Mouse (Mus musculus): Measurements from ENCODE around the gene Cirbp. TPM values are rescaled to one million over a fixed set of nuclear protein-coding genes. Genes with fewer than 3 reads are reported as not detected.

Cirbp gene
- polyA plus RNA-seq, 1 experiment from 2014 or later, result 222 TPM

DNA sequence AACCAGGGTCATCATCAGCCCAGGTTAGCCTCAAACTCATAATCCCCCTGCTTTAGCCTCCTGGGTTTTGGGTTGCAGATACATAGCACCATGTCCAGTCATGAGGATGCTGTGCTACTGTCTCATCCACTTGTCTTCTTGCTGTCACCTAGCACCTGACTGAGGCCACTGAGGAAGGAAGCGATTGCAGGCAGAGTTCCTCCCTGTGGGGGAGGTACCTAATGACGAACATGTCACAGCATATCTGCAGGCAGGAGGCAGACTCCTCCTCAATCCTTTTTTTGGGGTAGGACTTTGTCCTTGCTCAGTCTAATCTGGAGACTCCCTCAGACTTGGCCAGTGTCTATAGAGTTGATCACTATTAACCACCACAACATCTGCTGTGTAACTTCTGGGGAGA is 44.1 kb upstream of the Cirbp start:
- Histone ChIP-seq H3K4me1 (replicated peaks; ENCODE audit: control insufficient read depth, insufficient read depth, low read length) (no peaks in the 10 kb centered on the region; the same call in 1 of the 2 replicates), H3K27ac (ENCODE audit: low read depth, low read length) (no peak overlapping the region), H3K4me3 (ENCODE audit: low read depth, low read length) (no peak overlapping the region), H3K36me3 (ENCODE audit: control insufficient read depth, insufficient read depth) (peaks cover 47% of the 10 kb centered on the region), H3K9ac (ENCODE audit: low read depth, low read length) (no peak overlapping the region), H3K4me2 (replicated peaks; ENCODE audit: low read depth) (no peak overlapping the region), H3K9me3 (ENCODE audit: control insufficient read depth) (no peaks in the 10 kb centered on the region), H3K27me3 (replicated peaks; ENCODE audit: control insufficient read depth, insufficient read depth, low read length) (no peaks in the 10 kb centered on the region)
- WGBS, result 78% methylated on average over 2 of the region's 2 CpGs
- no peak for ATAC-seq
- TF ChIP-seq CTCF (IDR thresholded peaks at IDR 0.05; ENCODE audit: low read depth), result no peak

DNA sequence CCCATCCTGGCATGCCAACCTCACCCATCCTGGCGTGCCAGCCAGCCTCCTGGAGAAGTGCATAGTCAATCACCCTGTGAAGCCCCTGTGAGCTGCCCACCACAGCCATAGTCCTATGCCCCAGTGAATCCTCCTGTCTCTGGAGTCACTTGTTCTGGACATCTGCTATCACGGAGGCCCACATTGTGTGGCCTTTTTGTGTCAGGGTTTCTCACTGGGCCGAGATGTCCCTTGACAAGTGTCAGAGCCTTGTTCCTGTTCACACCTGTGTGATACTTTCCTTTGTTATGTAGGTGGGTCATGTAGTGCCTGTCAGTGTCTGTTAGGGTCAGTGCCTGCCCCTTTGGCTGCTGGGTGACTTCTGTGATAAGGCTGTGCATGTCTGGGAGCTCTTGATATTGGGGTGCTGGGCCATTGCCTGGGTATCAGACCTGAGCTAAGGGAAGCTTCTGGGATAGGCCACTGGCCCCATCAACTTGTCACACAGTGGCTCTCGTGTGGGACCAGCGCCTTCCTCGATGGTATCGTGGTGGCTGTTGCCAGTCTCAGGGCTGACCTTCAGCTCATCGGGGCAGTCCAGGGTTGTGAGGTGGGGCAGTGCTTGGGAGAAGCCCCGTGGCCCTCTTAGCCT is 41.7 kb upstream of the Cirbp start:
- no peak for TF ChIP-seq CTCF (IDR thresholded peaks at IDR 0.05; ENCODE audit: low read depth)
- Histone ChIP-seq H3K36me3 (ENCODE audit: control insufficient read depth, insufficient read depth) (peaks cover 68% of the 10 kb centered on the region), H3K4me1 (replicated peaks; ENCODE audit: control insufficient read depth, insufficient read depth, low read length) (no peaks in the 10 kb centered on the region), H3K9ac (ENCODE audit: low read depth, low read length) (no peak overlapping the region), H3K4me2 (replicated peaks; ENCODE audit: low read depth) (no peak overlapping the region), H3K9me3 (ENCODE audit: control insufficient read depth) (no peaks in the 10 kb centered on the region), H3K27ac (ENCODE audit: low read depth, low read length) (no peak overlapping the region), H3K27me3 (replicated peaks; ENCODE audit: control insufficient read depth, insufficient read depth, low read length) (no peaks in the 10 kb centered on the region), H3K4me3 (ENCODE audit: low read depth, low read length) (no peak overlapping the region)
- 91% methylated on average over 9 of the region's 9 CpGs for WGBS
- ATAC-seq, result no peak

DNA sequence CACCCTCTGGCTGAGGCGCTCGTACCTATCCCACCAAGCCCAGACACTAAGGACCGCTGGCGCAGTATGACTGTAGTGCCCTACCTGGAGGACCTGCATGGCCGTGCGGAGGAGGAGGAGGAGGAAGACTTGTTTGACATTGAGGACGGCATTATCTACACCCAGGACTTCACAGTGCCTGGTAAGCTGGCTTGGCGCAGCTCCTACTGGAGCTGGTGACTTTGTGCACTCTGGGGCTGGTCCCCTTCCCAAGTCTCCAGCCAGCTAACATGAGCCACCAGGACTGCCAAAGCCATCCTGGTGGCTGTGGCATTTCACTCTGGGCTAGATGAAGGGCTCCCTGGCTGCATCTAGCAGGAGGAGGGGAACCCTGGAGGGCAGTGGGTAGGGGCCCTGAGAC is 37.9 kb upstream of the Cirbp start:
- H3K4me1 ChIP-seq (replicated peaks; ENCODE audit: control insufficient read depth, insufficient read depth, low read length), result peaks cover 5% of the 10 kb centered on the region; the same call in 1 of the 2 replicates
- H3K4me3 ChIP-seq (ENCODE audit: low read depth, low read length), result no peak overlapping the region
- H3K9me3 ChIP-seq (ENCODE audit: control insufficient read depth), result no peaks in the 10 kb centered on the region
- TF ChIP-seq CTCF (IDR thresholded peaks at IDR 0.05; ENCODE audit: low read depth), result no peak
- H3K36me3 ChIP-seq (ENCODE audit: control insufficient read depth, insufficient read depth), result peaks cover 86% of the 10 kb centered on the region
- H3K4me2 ChIP-seq (replicated peaks; ENCODE audit: low read depth), result no peak overlapping the region
- ATAC-seq, result no peak
- no peak overlapping the region for H3K9ac ChIP-seq (ENCODE audit: low read depth, low read length)
- H3K27ac ChIP-seq (ENCODE audit: low read depth, low read length), result no peak overlapping the region
- H3K27me3 ChIP-seq (replicated peaks; ENCODE audit: control insufficient read depth, insufficient read depth, low read length), result no peaks in the 10 kb centered on the region
- 88% methylated on average over 8 of the region's 8 CpGs for WGBS

DNA sequence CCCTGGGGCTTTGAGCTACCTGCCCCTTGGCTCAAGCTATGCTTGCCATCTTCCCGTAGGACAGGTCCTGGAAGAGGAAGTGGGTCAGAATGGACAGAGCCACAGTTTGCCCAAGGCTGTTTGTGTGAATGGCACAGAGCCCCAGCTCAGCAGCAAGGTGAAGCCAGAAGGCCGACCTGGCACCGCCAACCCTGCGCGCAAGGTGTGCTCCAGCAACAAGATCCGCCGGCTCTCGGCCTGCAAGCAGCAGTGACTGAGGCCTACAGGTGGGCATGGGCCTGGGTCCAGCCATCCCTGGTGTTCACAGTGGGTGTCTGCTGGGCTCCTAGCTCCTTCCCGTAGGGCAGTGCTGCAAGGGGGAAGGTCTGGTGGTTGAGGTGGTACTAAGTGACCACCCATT is 35.9 kb upstream of the Cirbp start:
- Histone ChIP-seq H3K4me1 (replicated peaks; ENCODE audit: control insufficient read depth, insufficient read depth, low read length) (peaks cover 5% of the 10 kb centered on the region; the same call in 1 of the 2 replicates), H3K4me3 (ENCODE audit: low read depth, low read length) (no peak overlapping the region), H3K9ac (ENCODE audit: low read depth, low read length) (no peak overlapping the region), H3K9me3 (ENCODE audit: control insufficient read depth) (no peaks in the 10 kb centered on the region), H3K27me3 (replicated peaks; ENCODE audit: control insufficient read depth, insufficient read depth, low read length) (no peaks in the 10 kb centered on the region), H3K4me2 (replicated peaks; ENCODE audit: low read depth) (peak overlapping the region; percentile 21; the same call in 1 of the 2 replicates), H3K36me3 (ENCODE audit: control insufficient read depth, insufficient read depth) (peaks cover 75% of the 10 kb centered on the region), H3K27ac (ENCODE audit: low read depth, low read length) (no peak overlapping the region; the same call in 1 of the 2 replicates)
- no peak for TF ChIP-seq CTCF (IDR thresholded peaks at IDR 0.05; ENCODE audit: low read depth)
- WGBS, result 79% methylated on average over 9 of the region's 9 CpGs
- ATAC-seq, result no peak

DNA sequence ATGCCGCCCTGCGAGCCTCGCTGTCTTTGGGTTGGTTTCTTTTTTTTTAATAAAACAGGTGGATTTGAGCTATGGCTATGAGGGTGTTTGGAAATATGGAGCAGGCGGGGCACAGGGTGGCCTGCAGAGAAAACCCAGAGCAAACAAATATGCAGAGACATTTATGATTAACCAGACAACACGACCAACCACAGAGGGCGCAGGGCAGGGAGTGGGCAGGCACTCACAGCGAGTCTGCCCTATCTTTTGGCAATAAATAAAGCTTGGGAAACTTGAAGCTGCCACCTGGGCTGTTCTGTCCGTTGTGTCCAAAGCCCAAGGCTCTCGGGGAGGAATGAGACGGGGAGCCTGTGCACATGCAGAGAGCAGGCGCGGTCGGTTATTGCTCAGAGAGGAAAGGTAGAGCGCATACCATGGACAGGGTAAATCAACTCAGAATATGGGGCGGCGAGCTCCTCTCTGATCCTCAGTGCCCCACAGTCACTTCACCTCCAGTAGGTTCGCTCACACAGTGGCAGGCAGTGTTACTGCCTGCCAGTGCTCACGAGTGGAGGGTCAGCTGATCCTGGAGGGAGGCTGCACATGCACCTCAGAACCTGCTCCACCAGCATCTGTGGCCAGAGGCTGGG is 35.3 kb upstream of the Cirbp start:
- TF ChIP-seq CTCF (IDR thresholded peaks at IDR 0.05; ENCODE audit: low read depth), result peak; percentile 58
- Histone ChIP-seq H3K9me3 (ENCODE audit: control insufficient read depth) (no peaks in the 10 kb centered on the region), H3K4me3 (ENCODE audit: low read depth, low read length) (no peak overlapping the region), H3K27ac (ENCODE audit: low read depth, low read length) (no peak overlapping the region; the same call in none of the 2 replicates), H3K9ac (ENCODE audit: low read depth, low read length) (no peak overlapping the region), H3K4me2 (replicated peaks; ENCODE audit: low read depth) (peak overlapping the region; percentile 32), H3K4me1 (replicated peaks; ENCODE audit: control insufficient read depth, insufficient read depth, low read length) (peaks cover 5% of the 10 kb centered on the region; the same call in 1 of the 2 replicates), H3K36me3 (ENCODE audit: control insufficient read depth, insufficient read depth) (peaks cover 69% of the 10 kb centered on the region), H3K27me3 (replicated peaks; ENCODE audit: control insufficient read depth, insufficient read depth, low read length) (no peaks in the 10 kb centered on the region)
- WGBS, result 46% methylated on average over 18 of the region's 18 CpGs
- ATAC-seq, result peak; percentile 67

DNA sequence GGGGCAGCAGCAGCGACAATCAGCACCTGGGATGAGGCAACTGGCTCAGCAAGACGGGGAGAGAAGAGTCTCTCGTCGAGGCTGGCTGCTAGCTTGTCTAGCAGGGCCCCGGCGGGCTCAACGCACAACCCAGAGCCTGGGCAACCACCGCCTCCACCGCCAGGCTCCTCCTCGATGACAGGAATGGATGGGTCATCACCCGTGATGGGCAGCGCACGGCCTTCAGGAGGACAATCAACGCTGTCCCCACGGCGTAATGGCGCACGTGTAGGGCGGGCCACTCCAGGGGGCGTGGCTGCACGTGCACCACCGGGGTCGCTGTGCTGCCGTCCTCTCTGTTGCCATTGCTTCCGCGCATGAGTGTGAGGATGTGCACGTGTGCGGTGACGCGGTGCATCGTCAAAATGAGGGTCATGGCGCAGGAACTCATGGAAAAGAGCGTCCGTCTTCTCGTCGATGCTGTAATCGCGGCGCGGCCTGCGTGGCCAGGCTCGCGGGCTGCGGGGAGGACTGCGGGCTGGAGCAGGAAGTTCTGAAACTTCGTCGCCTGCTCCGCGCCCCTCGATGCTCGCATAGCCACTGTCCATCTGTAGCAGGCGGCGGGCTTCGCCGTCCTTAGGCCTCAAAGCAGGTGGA is 34.4 kb upstream of the Cirbp start:
- Histone ChIP-seq H3K27ac (ENCODE audit: low read depth, low read length) (no peak overlapping the region), H3K9me3 (ENCODE audit: control insufficient read depth) (no peaks in the 10 kb centered on the region), H3K4me1 (replicated peaks; ENCODE audit: control insufficient read depth, insufficient read depth, low read length) (peaks cover 5% of the 10 kb centered on the region; the same call in 1 of the 2 replicates), H3K27me3 (replicated peaks; ENCODE audit: control insufficient read depth, insufficient read depth, low read length) (0 out of 2 replicates have a peak, but pooled peaks cover 3% of the 10 kb centered on the region), H3K9ac (ENCODE audit: low read depth, low read length) (no peak overlapping the region), H3K36me3 (ENCODE audit: control insufficient read depth, insufficient read depth) (peaks cover 60% of the 10 kb centered on the region), H3K4me3 (ENCODE audit: low read depth, low read length) (no peak overlapping the region), H3K4me2 (replicated peaks; ENCODE audit: low read depth) (no peak overlapping the region; the same call in 1 of the 2 replicates)
- 41% methylated on average over 55 of the region's 55 CpGs for WGBS
- no peak for TF ChIP-seq CTCF (IDR thresholded peaks at IDR 0.05; ENCODE audit: low read depth)
- no peak for ATAC-seq
